Mouse (Mus musculus) mature B cell (primary cell): ENCODE results near the gene H2-M10.1.
"Not testable (repeated sequence)": the region's sequence is repeated elsewhere in the genome, so short reads cannot be mapped to it uniquely, and the experiment has no call there.

Experiments used
- in situ Hi-C: fragments of 300-500 bp; cut with MboI; formaldehyde crosslinking; loops from 2 replicates; pipeline ENCODE4 v1.14.3; 2019

Gene H2-M10.1

GRCm38 (mm10) chr17:36326055-36326454 is at the start of gene H2-M10.1:
TSS of gene H2-M10.1 (minus strand) at chr17:36326155.
- in situ Hi-C loops, result no loop called here

DNA sequence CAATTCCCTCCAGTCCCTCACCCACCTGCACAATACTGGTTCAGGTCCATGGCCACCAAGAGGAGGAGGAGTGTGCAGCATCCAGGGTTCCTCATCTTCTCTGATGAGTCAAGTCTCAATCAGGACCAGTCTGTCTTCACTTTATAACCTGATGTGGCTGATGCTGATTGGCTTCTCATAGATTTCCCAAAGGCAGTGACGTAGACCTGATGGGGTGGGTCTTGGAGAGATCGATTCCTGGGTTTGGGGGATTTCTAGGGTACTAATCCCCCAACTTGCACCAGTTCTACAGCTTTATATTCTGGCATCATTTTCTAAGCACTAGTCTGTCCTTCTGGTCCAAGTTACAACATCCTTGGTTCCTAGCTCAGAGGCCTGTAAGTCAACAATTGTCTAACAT is 42.4 kb upstream of the H2-M10.1 start, which contains the start of gene H2-M10.3:
TSS of gene H2-M10.3 (minus strand) at position 101 of the 400 bp plus-strand sequence.
- in situ Hi-C loops, result not testable (repeated sequence)

DNA sequence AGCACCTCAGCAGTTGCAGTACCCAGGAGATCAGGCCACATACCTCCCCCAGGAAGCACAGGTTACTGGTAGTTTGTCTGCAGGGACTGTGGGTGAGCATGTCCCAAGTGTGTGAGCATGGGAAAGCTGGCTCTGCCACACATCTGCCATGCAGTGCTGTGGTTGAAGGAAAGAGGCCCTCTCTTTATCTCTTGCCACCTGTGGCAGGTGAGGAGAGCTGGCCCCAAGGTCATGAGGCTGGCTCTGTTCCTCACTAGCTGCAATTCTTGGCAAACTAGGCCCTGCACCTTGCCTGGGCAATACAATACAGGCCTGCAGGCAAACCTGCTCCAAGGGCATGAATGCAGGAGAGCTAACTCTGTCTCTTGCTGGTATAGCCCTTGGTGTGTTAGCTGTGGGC is 36.4 kb upstream of the H2-M10.1 start:
- in situ Hi-C loops, result not testable (repeated sequence)

DNA sequence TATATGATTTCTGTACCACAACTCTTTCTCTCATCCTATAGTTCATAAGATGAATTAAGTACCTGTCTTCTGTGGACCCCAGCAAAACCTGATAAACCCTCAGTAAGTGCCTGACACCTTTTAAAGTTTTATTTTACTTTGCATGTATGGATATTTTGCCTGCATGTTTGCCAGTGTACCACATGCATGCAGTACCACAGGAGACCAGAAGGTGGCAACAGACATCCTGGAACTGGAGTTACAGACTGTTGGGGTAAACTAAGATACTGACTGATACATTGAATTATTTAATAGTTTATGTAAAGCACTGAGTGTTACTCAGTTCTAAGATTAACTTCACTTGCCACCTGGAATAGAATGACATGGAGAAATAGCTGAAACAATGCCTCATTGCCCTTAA is 31.6 kb upstream of the H2-M10.1 start:
- in situ Hi-C loops, result not testable (repeated sequence)

- in situ Hi-C loops, result no loop called here
Observed at GRCm38 (mm10) chr17:36355763-36356162, 29.8 kb upstream of the H2-M10.1 start.

DNA sequence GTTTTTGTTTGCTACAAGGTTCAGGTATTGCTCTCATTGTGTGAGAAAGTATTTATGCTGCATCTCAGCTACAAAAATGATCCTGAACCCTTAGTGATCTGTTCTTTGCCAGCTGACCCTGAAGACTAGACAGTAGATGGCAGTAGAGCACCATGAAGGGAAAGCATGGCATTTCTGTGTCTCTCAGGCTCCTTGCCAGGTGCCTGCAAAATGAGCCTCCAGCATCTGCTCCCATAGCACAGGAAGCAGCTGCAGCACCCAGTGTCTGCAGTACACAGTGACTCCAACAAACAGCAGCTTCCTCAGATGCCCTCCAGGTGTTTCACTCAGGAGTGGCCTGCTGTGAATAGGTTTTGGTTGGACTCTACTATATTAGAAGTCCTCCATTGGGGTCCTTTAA is 29.4 kb upstream of the H2-M10.1 start:
- in situ Hi-C loops, result not testable (repeated sequence)

- in situ Hi-C loops, result loop anchor here (25.0 kb wide), 1 partner anchor 472 kb away; no protein-coding TSS in a partner anchor
Observed at GRCm38 (mm10) chr17:36315689-36316253, 10.2 kb downstream of the H2-M10.1 start.

- in situ Hi-C loops, result loop anchor here (25.0 kb wide), 1 partner anchor 472 kb away; no protein-coding TSS in a partner anchor
Observed at GRCm38 (mm10) chr17:36315041-36315688, 10.8 kb downstream of the H2-M10.1 start.

DNA sequence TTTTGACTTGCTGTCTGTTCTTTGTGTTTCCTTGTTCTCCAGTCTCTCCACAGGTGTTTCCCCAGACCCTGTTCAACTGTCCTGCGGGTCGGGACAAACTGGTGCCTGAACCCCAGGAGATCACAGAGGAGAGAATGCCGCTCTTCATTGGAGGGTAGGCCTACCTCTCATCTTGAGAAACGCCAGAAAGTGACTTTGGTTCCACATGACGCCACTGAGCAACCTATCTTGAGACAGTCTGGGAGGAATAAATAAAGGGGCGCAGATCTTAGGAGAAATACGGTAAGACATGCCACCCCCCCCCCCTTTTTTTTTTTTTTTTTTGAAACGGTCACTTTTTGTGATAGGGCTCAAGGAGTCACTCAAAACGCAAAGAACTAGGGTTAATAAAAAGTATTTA is 11.4 kb downstream of the H2-M10.1 start:
- in situ Hi-C loops, result loop anchor here (25.0 kb wide), 1 partner anchor 473 kb away; no protein-coding TSS in a partner anchor

- in situ Hi-C loops, result loop anchor here (25.0 kb wide), 1 partner anchor 478 kb away; no protein-coding TSS in a partner anchor
Observed at GRCm38 (mm10) chr17:36309293-36309692, 16.7 kb downstream of the H2-M10.1 start.

- in situ Hi-C loops, result loop anchor here (25.0 kb wide), 1 partner anchor 478 kb away; no protein-coding TSS in a partner anchor
Observed at GRCm38 (mm10) chr17:36308855-36309254, 17.1 kb downstream of the H2-M10.1 start.

- in situ Hi-C loops, result no loop called here
Observed at GRCm38 (mm10) chr17:36286390-36286789, 39.6 kb downstream of the H2-M10.1 start, which contains the start of gene H2-M10.2. TSS of gene H2-M10.2 (minus strand) at chr17:36286490.

DNA sequence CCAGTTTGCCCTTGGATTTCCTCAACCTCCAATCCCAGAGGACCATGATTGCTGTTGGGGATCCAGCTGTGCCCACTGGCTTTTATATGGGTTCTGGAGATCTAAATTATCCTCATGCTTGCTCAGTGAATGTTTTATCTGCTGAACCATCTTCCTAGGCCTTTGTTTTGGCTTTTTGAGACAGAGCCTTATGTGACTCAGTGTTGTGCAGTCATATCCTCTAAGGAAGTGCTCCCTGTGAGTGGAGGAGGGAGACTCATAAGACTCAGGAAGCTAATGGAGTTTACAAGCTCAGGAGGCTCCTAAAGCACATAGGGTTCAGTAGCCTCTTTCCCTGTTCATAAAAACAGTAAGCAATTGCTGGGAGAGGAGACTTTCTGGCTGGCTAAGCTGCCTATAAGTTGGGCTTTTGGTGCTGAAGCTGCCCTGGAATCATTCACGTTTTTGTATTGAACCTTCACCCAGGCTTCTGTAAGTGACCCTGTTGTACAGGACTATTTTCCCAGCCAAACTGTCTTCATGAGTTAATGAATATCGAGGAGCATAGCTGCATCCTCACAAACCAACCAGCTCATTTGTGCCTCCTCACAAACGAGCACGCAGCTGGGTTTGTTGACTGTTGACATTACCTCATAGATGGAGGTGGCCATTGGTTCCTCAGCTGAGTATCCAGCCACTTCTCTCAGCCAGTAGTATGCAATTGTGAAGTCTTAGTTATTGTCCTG is 44.3 kb downstream of the H2-M10.1 start:
- in situ Hi-C loops, result no loop called here

- in situ Hi-C loops, result no loop called here
Observed at GRCm38 (mm10) chr17:36274776-36275175, 51.2 kb downstream of the H2-M10.1 start.

DNA sequence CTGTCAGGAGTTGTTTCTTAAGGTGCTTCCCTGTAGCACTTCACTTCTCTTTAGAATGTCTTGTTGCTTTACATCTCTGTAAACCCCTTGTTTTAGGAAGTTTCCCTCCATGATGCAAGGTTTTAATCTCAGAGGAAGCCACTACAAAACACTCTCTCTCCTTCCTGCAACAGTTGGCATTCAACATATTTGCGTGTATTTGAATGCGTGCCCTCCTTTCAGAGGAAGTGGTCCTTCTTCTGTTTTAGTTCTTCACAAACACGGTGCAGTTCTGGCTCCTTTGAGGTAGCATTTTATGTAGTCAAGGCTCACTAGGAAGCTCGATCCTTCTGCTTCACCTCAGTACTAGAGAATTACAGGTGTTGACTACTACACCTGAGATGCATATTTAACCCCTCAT is 52.2 kb downstream of the H2-M10.1 start:
- in situ Hi-C loops, result no loop called here
